Mouse (Mus musculus) midbrain, embryonic 14.5 days (tissue): ENCODE results near the gene Dip2b. TPM values are rescaled to one million over a fixed set of nuclear protein-coding genes. Genes with fewer than 3 reads are reported as not detected.

ENCODE experiments used
- ATAC-seq: fragments of 200-750 bp; cut with Nextera tagmentation; 2 replicates; pipeline ENCODE4 v1.8.0; 2017; ENCODE audit warnings: moderate number of reproducible peaks, moderate library complexity; ENCODE audit not compliant: low FRiP score, low TSS enrichment
- DNase-seq: peaks from one replicate; pipeline ENCODE4 v3.0.0-alpha.2; 2015
- H3K27ac ChIP-seq: fragments of 300-500 bp; sonication (generic); replicated peaks from 2 replicates; pipeline ENCODE4 v1.5.1; 2014; ENCODE audit warnings: mild to moderate bottlenecking, low read depth, low read length, moderate library complexity
- H3K27me3 ChIP-seq: fragments of 300-500 bp; sonication (generic); 2 replicates; pipeline ENCODE4 v1.6.1; 2014; ENCODE audit warnings: low read length, control low read depth, mixed read lengths; ENCODE audit not compliant: control insufficient read depth, insufficient read depth
- H3K36me3 ChIP-seq: fragments of 300-500 bp; sonication (generic); 2 replicates; pipeline ENCODE4 v1.6.1; 2014; ENCODE audit warnings: low read length, control low read depth; ENCODE audit not compliant: control insufficient read depth, insufficient read depth
- H3K4me1 ChIP-seq: fragments of 300-500 bp; sonication (generic); 2 replicates; pipeline ENCODE4 v1.6.1; 2014; ENCODE audit warnings: mild to moderate bottlenecking, antibody characterized with exemption, low read length, control low read depth; ENCODE audit not compliant: control insufficient read depth, insufficient read depth
- H3K4me2 ChIP-seq: fragments of 300-500 bp; sonication (generic); 2 replicates; pipeline ENCODE4 v1.6.1; 2014; ENCODE audit warnings: mild to moderate bottlenecking, low read length, moderate library complexity
- H3K4me3 ChIP-seq: fragments of 300-500 bp; sonication (generic); replicated peaks from 2 replicates; pipeline ENCODE4 v1.5.1; 2014; ENCODE audit warnings: low read depth, low read length
- H3K9ac ChIP-seq: fragments of 300-500 bp; sonication (generic); replicated peaks from 2 replicates; pipeline ENCODE4 v1.6.1; 2014; ENCODE audit warnings: mild to moderate bottlenecking, low read length, moderate library complexity
- H3K9me3 ChIP-seq: fragments of 300-500 bp; sonication (generic); 2 replicates; pipeline ENCODE4 v1.6.1; 2016; ENCODE audit warnings: low read length, control low read depth, mixed read lengths; ENCODE audit not compliant: control insufficient read depth
- WGBS: fragments of 180-500 bp; shearing (Covaris S2); extraction: QIAGEN DNeasy Blood & Tissue Kit; methylation state at CpG from one replicate; pipeline ENCODE4 v1.1.7; 2014; 5-methylcytosine and 5-hydroxymethylcytosine counted together
- polyA plus RNA-seq: library from polyadenylated mRNA; unstranded; fragments of >200 nt; fragmentation: Nextera tagmentation; extraction: Ambion mirVana; gene quantifications from 2 replicates; pipeline ENCODE4 v1.2.1, GENCODE M21; 2014

The Dip2b gene
- polyA plus RNA-seq, 1 experiment from 2014 or later: 31.1 TPM

DNA sequence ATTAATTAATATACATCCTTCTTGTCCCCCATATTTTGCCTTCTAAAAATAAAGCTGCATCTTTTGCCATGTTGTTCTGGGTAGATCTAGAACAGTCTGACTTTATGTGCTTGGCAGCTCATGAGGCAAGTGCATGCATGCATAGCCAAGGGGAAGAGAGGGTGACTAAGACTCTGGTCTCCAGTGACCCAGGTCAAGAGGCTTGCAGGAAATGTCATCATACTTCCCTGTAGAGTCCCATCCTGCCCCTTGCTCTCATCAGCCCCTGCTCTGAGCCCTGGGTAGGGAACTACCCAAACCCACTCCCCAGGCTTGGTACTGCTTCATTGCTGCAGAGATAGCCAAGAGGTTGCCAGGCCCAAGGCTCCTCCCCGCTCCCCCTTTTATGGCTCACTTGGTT is 166.1 kb downstream of the Dip2b start:
- DNase-seq: no peak
- ATAC-seq: no peak
- Histone ChIP-seq H3K9ac (no peak overlapping the region), H3K4me1 (no peaks in the 10 kb centered on the region), H3K4me2 (no peak overlapping the region), H3K27ac (no peak overlapping the region), H3K27me3 (no peaks in the 10 kb centered on the region), H3K4me3 (no peak overlapping the region), H3K36me3 (peaks cover 92% of the 10 kb centered on the region), H3K9me3 (no peaks in the 10 kb centered on the region)
- 100% methylated on average over 1 of the region's 1 CpGs for whole genome bisulfite sequencing

DNA sequence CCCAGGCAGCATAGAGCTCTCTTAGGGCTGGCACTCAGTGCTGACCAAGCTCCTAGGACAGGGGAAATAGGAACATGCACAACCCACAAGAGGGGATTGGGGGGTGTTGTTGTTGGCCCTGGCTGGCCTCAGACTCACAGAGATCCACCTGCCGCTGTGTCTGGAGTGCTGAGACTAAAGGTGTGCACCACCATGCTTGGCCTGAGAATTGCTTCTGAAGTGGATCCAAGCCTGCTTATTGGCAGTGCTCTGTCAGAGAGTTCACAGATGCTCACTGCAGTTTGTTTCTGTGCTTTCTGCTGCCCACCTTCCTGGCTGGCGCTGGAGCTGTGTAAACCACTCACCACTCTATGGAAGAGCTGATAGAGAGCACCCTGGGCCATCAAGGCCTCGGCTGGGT is 171.5 kb downstream of the Dip2b start:
- DNase-seq: no peak
- no peak for ATAC-seq
- 99% methylated on average over 3 of the region's 3 CpGs for whole genome bisulfite sequencing
- no peaks in the 10 kb centered on the region for H3K27me3 ChIP-seq
- H3K27ac ChIP-seq: no peak overlapping the region
- H3K36me3 ChIP-seq: peaks cover 98% of the 10 kb centered on the region
- H3K4me1 ChIP-seq: no peaks in the 10 kb centered on the region
- no peaks in the 10 kb centered on the region for H3K9me3 ChIP-seq
- H3K9ac ChIP-seq: no peak overlapping the region
- H3K4me2 ChIP-seq: no peak overlapping the region
- H3K4me3 ChIP-seq: no peak overlapping the region

GRCm38 (mm10) chr15:100213339-100213738 is 174.9 kb downstream of the Dip2b start:
- DNase-seq: no peak
- Histone ChIP-seq H3K36me3 (peaks cover 94% of the 10 kb centered on the region), H3K27ac (no peak overlapping the region), H3K4me1 (no peaks in the 10 kb centered on the region), H3K9me3 (no peaks in the 10 kb centered on the region), H3K9ac (no peak overlapping the region), H3K4me2 (no peak overlapping the region), H3K27me3 (no peaks in the 10 kb centered on the region), H3K4me3 (no peak overlapping the region)
- 93% methylated on average over 2 of the region's 2 CpGs for WGBS
- no peak for ATAC-seq

DNA sequence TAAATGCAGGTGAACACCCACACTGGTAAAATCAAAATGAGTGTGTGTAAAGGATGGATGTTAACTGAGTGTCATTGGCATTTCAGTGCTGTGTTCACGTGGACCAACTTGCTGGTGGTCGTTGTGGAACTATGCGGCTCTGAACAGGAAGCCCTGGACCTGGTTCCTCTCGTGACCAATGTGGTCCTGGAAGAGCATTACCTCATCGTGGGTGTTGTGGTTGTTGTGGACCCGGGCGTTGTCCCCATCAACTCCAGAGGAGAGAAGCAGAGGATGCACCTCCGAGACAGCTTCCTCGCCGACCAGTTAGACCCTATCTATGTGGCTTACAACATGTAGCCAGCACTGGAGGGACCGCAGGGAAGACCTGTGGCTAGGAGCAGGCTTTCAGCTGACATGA is 176.6 kb downstream of the Dip2b start:
- 94% methylated on average over 11 of the region's 11 CpGs for WGBS
- Histone ChIP-seq H3K36me3 (peaks cover 78% of the 10 kb centered on the region), H3K27ac (no peak overlapping the region), H3K9ac (no peak overlapping the region), H3K4me2 (no peak overlapping the region), H3K9me3 (no peaks in the 10 kb centered on the region), H3K27me3 (no peaks in the 10 kb centered on the region), H3K4me3 (no peak overlapping the region), H3K4me1 (no peaks in the 10 kb centered on the region)
- ATAC-seq (no peak), DNase-seq (no peak)

DNA sequence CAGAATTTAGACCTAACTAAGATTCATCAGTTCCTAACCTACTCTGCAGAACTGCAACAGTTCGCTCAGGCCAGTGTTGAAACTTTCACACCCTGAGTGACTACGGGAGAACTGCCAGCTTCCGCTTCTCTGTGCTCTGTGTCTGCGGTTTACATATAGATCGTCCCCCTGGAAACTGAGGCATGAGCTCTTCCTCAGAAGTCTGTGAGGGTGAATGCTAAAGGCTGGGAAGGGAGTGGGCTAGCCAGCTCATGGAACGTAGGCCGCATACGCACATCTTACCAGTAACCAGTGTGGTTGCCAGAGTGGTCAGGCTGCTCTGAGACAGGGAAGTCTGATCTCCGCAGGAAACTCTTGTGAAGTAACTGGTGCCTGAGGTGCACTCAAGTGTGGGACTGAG is 177.7 kb downstream of the Dip2b start:
- 95% methylated on average over 9 of the region's 9 CpGs for WGBS
- DNase-seq (no peak), ATAC-seq (no peak)
- no peaks in the 10 kb centered on the region for H3K4me1 ChIP-seq
- peaks cover 67% of the 10 kb centered on the region for H3K36me3 ChIP-seq
- H3K4me3 ChIP-seq: no peak overlapping the region
- no peaks in the 10 kb centered on the region for H3K27me3 ChIP-seq
- H3K27ac ChIP-seq: no peak overlapping the region
- no peak overlapping the region for H3K9ac ChIP-seq
- H3K4me2 ChIP-seq: no peak overlapping the region
- H3K9me3 ChIP-seq: no peaks in the 10 kb centered on the region

GRCm38 (mm10) chr15:100218018-100218417 is 179.6 kb downstream of the Dip2b start:
- no peak overlapping the region for H3K27ac ChIP-seq
- no peak overlapping the region for H3K4me3 ChIP-seq
- H3K36me3 ChIP-seq: peaks cover 49% of the 10 kb centered on the region
- H3K9me3 ChIP-seq: no peaks in the 10 kb centered on the region
- no peaks in the 10 kb centered on the region for H3K4me1 ChIP-seq
- H3K9ac ChIP-seq: no peak overlapping the region
- no peaks in the 10 kb centered on the region for H3K27me3 ChIP-seq
- WGBS: 93% methylated on average over 3 of the region's 3 CpGs
- ATAC-seq (no peak), DNase-seq (no peak)
- H3K4me2 ChIP-seq: no peak overlapping the region

DNA sequence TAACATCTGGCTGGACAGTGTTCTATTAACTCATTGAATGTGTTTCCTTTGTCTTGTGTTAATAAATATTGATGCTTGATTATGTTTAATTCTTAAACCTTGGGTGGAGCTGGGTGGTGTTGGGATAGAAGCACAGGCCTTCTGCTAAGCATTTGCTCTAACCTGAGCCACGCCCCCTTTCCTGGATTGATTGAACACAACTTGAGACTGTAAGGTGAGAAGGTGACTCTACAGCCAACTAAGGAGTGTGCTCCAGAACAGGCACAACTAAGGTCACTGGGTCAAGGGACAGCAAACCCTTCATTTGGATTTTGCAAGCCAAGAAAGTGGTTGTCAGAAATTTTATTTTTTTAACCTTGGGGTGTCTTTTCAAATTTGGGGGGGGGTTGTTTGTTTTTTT is 180.9 kb downstream of the Dip2b start:
- Histone ChIP-seq H3K4me2 (no peak overlapping the region), H3K9ac (no peak overlapping the region), H3K4me1 (no peaks in the 10 kb centered on the region), H3K36me3 (peaks cover 36% of the 10 kb centered on the region), H3K27me3 (no peaks in the 10 kb centered on the region), H3K4me3 (no peak overlapping the region), H3K27ac (no peak overlapping the region), H3K9me3 (no peaks in the 10 kb centered on the region)
- no peak for DNase-seq
- 84% methylated on average over 1 of the region's 1 CpGs for WGBS
- no peak for ATAC-seq

- DNase-seq (no peak), ATAC-seq (no peak)
- no peak overlapping the region for H3K4me2 ChIP-seq
- H3K27me3 ChIP-seq: no peaks in the 10 kb centered on the region
- no peak overlapping the region for H3K27ac ChIP-seq
- no peak overlapping the region for H3K4me3 ChIP-seq
- no peaks in the 10 kb centered on the region for H3K9me3 ChIP-seq
- H3K4me1 ChIP-seq: no peaks in the 10 kb centered on the region
- H3K9ac ChIP-seq: no peak overlapping the region
- H3K36me3 ChIP-seq: peaks cover 20% of the 10 kb centered on the region
- 92% methylated on average over 7 of the region's 7 CpGs for WGBS
These were observed 182.5 kb downstream of the Dip2b start for GRCm38 (mm10) chr15:100220916-100221315.

- WGBS: 96% methylated on average over 4 of the region's 4 CpGs
These were observed 186.9 kb downstream of the Dip2b start for GRCm38 (mm10) chr15:100225381-100225780.

More at GRCm38 (mm10) chr15:100225381-100225780, 186.9 kb downstream of the Dip2b start:
- H3K27me3 ChIP-seq: no peaks in the 10 kb centered on the region
- no peak overlapping the region for H3K4me3 ChIP-seq
- H3K9ac ChIP-seq: no peak overlapping the region
- H3K27ac ChIP-seq: no peak overlapping the region
- H3K4me1 ChIP-seq: peaks cover 14% of the 10 kb centered on the region
- no peak for ATAC-seq
- H3K9me3 ChIP-seq: no peaks in the 10 kb centered on the region
- H3K4me2 ChIP-seq: no peak overlapping the region
- H3K36me3 ChIP-seq: no peaks in the 10 kb centered on the region
- DNase-seq: no peak
